9 mouse cellular contexts compared by ENCODE assay signal in the genomic region with DNA sequence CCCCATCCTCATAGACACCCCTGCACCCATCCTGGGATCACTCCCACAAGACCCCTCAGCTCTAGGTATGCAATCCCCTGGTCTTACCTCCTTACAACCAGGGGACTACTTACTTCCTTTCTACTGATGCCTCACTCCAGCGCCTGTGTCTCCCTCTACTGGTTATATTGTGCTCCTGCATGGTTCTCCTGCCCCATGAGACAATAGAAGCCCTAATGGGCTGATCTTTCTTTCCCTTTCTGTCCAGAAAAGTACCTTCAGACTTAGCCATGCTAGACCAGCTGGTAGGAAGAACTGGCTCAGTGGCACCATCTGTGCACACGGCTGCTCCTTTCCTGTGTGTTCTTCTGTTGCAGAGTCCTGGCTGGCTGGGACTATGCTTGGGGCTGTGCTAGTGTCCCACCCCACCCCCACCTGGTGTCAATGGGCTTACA. TPM values are rescaled to one million over a fixed set of nuclear protein-coding genes. Genes with fewer than 3 reads are reported as not detected.
DNase-seq lines count a peak whose midpoint lies in the region; ATAC-seq and TF ChIP-seq lines count a peak whose summit lies in the region.
"Had no signal": no experiment of that assay in that cellular context is flagged by ENCODE, and none has a peak within 500 bp of the region (broad histone marks: within the 10 kb centered on the region; RNA-seq: fewer than 3 reads in every experiment).

No protein-coding gene starts in this region.

- no peaks in the 10 kb centered on the region for H3K9me3 ChIP-seq in hindbrain, embryonic 11.5 days (ENCODE audit: control insufficient read depth, low read length)
- no peaks in the 10 kb centered on the region for H3K9me3 ChIP-seq in hindbrain, embryonic 13.5 days
- peaks cover 22% of the 10 kb centered on the region for H3K9me3 ChIP-seq in CH12.LX (replicated peaks; ENCODE audit: low read length)
- no peaks in the 10 kb centered on the region for H3K9me3 ChIP-seq in liver, embryonic 14.5 days (ENCODE audit: control insufficient read depth, low read length)
- H3K9me3 ChIP-seq: liver, embryonic 15.5 days had no signal

- H3K9ac ChIP-seq in hindbrain, embryonic 11.5 days (ENCODE audit: low read depth, low read length): no peak overlapping the region
- H3K9ac ChIP-seq in hindbrain, embryonic 13.5 days: no peak overlapping the region
- no peak overlapping the region for H3K9ac ChIP-seq in CH12.LX (ENCODE audit: insufficient read depth, low read depth)
- no peak overlapping the region for H3K9ac ChIP-seq in liver, embryonic 14.5 days (replicated peaks)
- H3K9ac ChIP-seq: liver, embryonic 15.5 days had no signal

- in situ Hi-C loops in CH12.LX (cut with MboI; ENCODE audit: low pct_ligation_motif_present, low pct_unique_long_range_greater_than_20kb, low sequenced_read_pairs): loop anchor here (5.0 kb wide), 1 partner anchor 198 kb away; no protein-coding TSS in a partner anchor

- dilution Hi-C loops in CH12.LX (cut with MboI; ENCODE audit: extremely low pct_ligation_motif_present, extremely low pct_unique_long_range_greater_than_20kb, low sequenced_read_pairs): no loop called here

- DNase-seq in hindbrain, embryonic 11.5 days (ENCODE audit: low spot score): peak; percentile 77
- DNase-seq in CH12.LX (ENCODE audit: extremely low read depth) (peak; percentile 89), adipocyte (ENCODE audit: low spot score) (peak; percentile 32)
- DNase-seq in liver, embryonic 14.5 days (ENCODE audit: low read depth in 3 of 3, low spot score in 3 of 3): no peak
- peak; percentile 38 for DNase-seq in retina, postnatal 7 days (ENCODE audit: low read depth, low spot score)
- DNase-seq in ovary, postnatal 10 days (ENCODE audit: low spot score): no peak

- peak; percentile 55; the same call in 1 of the 2 replicates for ATAC-seq in hindbrain, embryonic 11.5 days (ENCODE audit: low FRiP score)
- no peak for ATAC-seq in hindbrain, embryonic 13.5 days (ENCODE audit: low FRiP score)
- peak; percentile 83 to 86 for ATAC-seq in hematopoietic stem cell, adult 5-6 weeks (replicated peaks in 1 of 2; ENCODE audit: insufficient read depth in 1 of 2, low FRiP score in 2 of 2, low TSS enrichment in 1 of 2, low read depth in 1 of 2, poor library complexity in 2 of 2, severe bottlenecking in 2 of 2)
- 0 out of 2 replicates have a peak, but pooled peaks have one; percentile 11 for ATAC-seq in liver, embryonic 14.5 days (ENCODE audit: insufficient read depth)

- no peak for TF ChIP-seq EP300 in CH12.LX (IDR thresholded peaks at IDR 0.05; ENCODE audit: low read length)
- TF ChIP-seq EP300 in liver, embryonic 14.5 days (IDR thresholded peaks at IDR 0.05; ENCODE audit: low read depth): no peak

- H3K27ac ChIP-seq in hindbrain, embryonic 11.5 days (ENCODE audit: low read depth, low read length): no peak overlapping the region
- H3K27ac ChIP-seq in hindbrain, embryonic 13.5 days: no peak overlapping the region
- peak overlapping the region; percentile 21; the same call in 1 of the 2 replicates for H3K27ac ChIP-seq in CH12.LX (ENCODE audit: insufficient read depth, low read depth)
- H3K27ac ChIP-seq in liver, embryonic 14.5 days: no peak overlapping the region
- H3K27ac ChIP-seq: liver, embryonic 15.5 days had no signal

- no peaks in the 10 kb centered on the region for H3K4me1 ChIP-seq in hindbrain, embryonic 11.5 days (replicated peaks; ENCODE audit: control insufficient read depth, insufficient read depth, low read length)
- peaks cover 8% of the 10 kb centered on the region; the same call in 1 of the 2 replicates for H3K4me1 ChIP-seq in hindbrain, embryonic 13.5 days (replicated peaks)
- peaks cover 20 to 77% of the 10 kb centered on the region in 2 experiments for H3K4me1 ChIP-seq in CH12.LX (ENCODE audit: control insufficient read depth in 1 of 2, insufficient read depth in 2 of 2)
- no peaks in the 10 kb centered on the region for H3K4me1 ChIP-seq in liver, embryonic 14.5 days (replicated peaks; ENCODE audit: control insufficient read depth in 2 of 2, insufficient read depth in 2 of 2, low read length in 1 of 2)
- H3K4me1 ChIP-seq: liver, embryonic 15.5 days had no signal

- TF ChIP-seq POLR2A in CH12.LX (IDR thresholded peaks at IDR 0.05; ENCODE audit: low read depth, low read length): 0 out of 2 replicates have a peak, but pooled peaks have one; percentile 13

- H3K4me2 ChIP-seq in hindbrain, embryonic 11.5 days (replicated peaks; ENCODE audit: low read depth, low read length): no peak overlapping the region
- no peak overlapping the region for H3K4me2 ChIP-seq in hindbrain, embryonic 13.5 days
- no peak overlapping the region for H3K4me2 ChIP-seq in CH12.LX (ENCODE audit: insufficient read depth, low read depth, poor library complexity, severe bottlenecking)
- H3K4me2 ChIP-seq in liver, embryonic 14.5 days (ENCODE audit: low read depth): no peak overlapping the region
- H3K4me2 ChIP-seq: liver, embryonic 15.5 days had no signal

- H3K27me3 ChIP-seq in hindbrain, embryonic 11.5 days (ENCODE audit: control insufficient read depth, insufficient read depth, low read length): no peaks in the 10 kb centered on the region; the same call in 1 of the 2 replicates
- H3K27me3 ChIP-seq in hindbrain, embryonic 13.5 days: no peaks in the 10 kb centered on the region
- no peaks in the 10 kb centered on the region for H3K27me3 ChIP-seq in CH12.LX (replicated peaks)
- H3K27me3 ChIP-seq in liver, embryonic 14.5 days (ENCODE audit: control insufficient read depth, insufficient read depth, low read length): no peaks in the 10 kb centered on the region
- H3K27me3 ChIP-seq: liver, embryonic 15.5 days had no signal

- no peak overlapping the region for H3K4me3 ChIP-seq in hindbrain, embryonic 11.5 days (ENCODE audit: low read depth, low read length)
- H3K4me3 ChIP-seq in hindbrain, embryonic 13.5 days: no peak overlapping the region
- H3K4me3 ChIP-seq in CH12.LX (replicated peaks in 1 of 3; ENCODE audit: low read depth in 2 of 3, low read length in 2 of 3, poor library complexity in 1 of 3): no peak overlapping the region
- no peak overlapping the region for H3K4me3 ChIP-seq in liver, embryonic 14.5 days (ENCODE audit: insufficient read depth in 1 of 2, low read depth in 2 of 2, low read length in 2 of 2)
- H3K4me3 ChIP-seq: liver, embryonic 15.5 days had no signal

- TF ChIP-seq RAD21 in CH12.LX (IDR thresholded peaks at IDR 0.05; ENCODE audit: low read depth, low read length): peak; percentile 92

- peaks cover 26% of the 10 kb centered on the region for H3K79me2 ChIP-seq in CH12.LX (replicated peaks; ENCODE audit: control insufficient read depth, extremely low read depth, insufficient read depth, poor library complexity, severe bottlenecking)

- no peaks in the 10 kb centered on the region for H3K36me3 ChIP-seq in hindbrain, embryonic 11.5 days (ENCODE audit: control insufficient read depth, insufficient read depth, low read length)
- H3K36me3 ChIP-seq in hindbrain, embryonic 13.5 days: peaks cover 3% of the 10 kb centered on the region; the same call in 1 of the 2 replicates
- peaks cover 85 to 97% of the 10 kb centered on the region in 2 experiments for H3K36me3 ChIP-seq in CH12.LX (replicated peaks in 1 of 2; ENCODE audit: control insufficient read depth in 1 of 2, insufficient read depth in 1 of 2, low read length in 1 of 2)
- H3K36me3 ChIP-seq in liver, embryonic 14.5 days (replicated peaks; ENCODE audit: control insufficient read depth, insufficient read depth, low read depth): no peaks in the 10 kb centered on the region
- H3K36me3 ChIP-seq: liver, embryonic 15.5 days had no signal

- peak; percentile 86 to 87 for TF ChIP-seq CTCF in CH12.LX (conservative IDR thresholded peaks at IDR 0.05 in 1 of 2, IDR thresholded peaks at IDR 0.05 in 1 of 2; ENCODE audit: low read depth in 2 of 2, low read length in 2 of 2)
- peak; percentile 75 for TF ChIP-seq CTCF in liver, embryonic 14.5 days (IDR thresholded peaks at IDR 0.05; ENCODE audit: low read depth)

- 17% methylated on average over 2 of the region's 2 CpGs for whole genome bisulfite sequencing in hindbrain, embryonic 11.5 days
- WGBS in hindbrain, embryonic 13.5 days: 16% methylated on average over 2 of the region's 2 CpGs
- WGBS in liver, embryonic 14.5 days (ENCODE audit: insufficient replicate concordance): 7% methylated on average over 2 of the region's 2 CpGs

TF ChIP-seq in CH12.LX, 34 proteins besides CTCF, POLR2A, EP300 and RAD21 (continues in another document):
- TF ChIP-seq ETS1 (conservative IDR thresholded peaks at IDR 0.05; ENCODE audit: low read depth, low read length): peak; percentile 74
- TF ChIP-seq ELF1 (IDR thresholded peaks at IDR 0.05; ENCODE audit: low read depth, low read length): peak; percentile 32; the same call in 1 of the 2 replicates
- no peak for TF ChIP-seq NELFE (IDR thresholded peaks at IDR 0.05; ENCODE audit: low read depth, low read length)
- peak; percentile 41; the same call in 1 of the 2 replicates for TF ChIP-seq IRF4 (IDR thresholded peaks at IDR 0.05; ENCODE audit: low read depth, low read length)
- TF ChIP-seq RCOR1 (conservative IDR thresholded peaks at IDR 0.05; ENCODE audit: low read depth, low read length): no peak
- no peak for TF ChIP-seq JUN (IDR thresholded peaks at IDR 0.05; ENCODE audit: insufficient read depth, low read depth, low read length)
- TF ChIP-seq KAT2A (IDR thresholded peaks at IDR 0.05; ENCODE audit: insufficient replicate concordance, low read length): no peak
- TF ChIP-seq MAFK (IDR thresholded peaks at IDR 0.05; ENCODE audit: insufficient replicate concordance, low read length): no peak
- TF ChIP-seq USF1 (IDR thresholded peaks at IDR 0.05; ENCODE audit: low read depth, low read length): no peak

RNA-seq across cellular contexts. Expression of a gene that starts 22.8 kb away (rescaled TPM):
- polyA plus RNA-seq in hindbrain, embryonic 11.5 days (2014; fragmentation: Nextera tagmentation; extraction: Ambion mirVana): 37.8 and 38.3 TPM in 2 replicates
- 9.7 and 11.0 TPM in 2 replicates for polyA plus RNA-seq in hindbrain, embryonic 13.5 days (2015; fragmentation: Nextera tagmentation; extraction: Ambion mirVana)
- total RNA-seq in CH12.LX (2012; rRNA removed) (12.2 and 14.1 TPM in 2 replicates), CH12.LX (2014; rRNA removed) (16.1 and 19.8 TPM in 2 replicates)
- 12.4 and 15.5 TPM in 2 replicates for polyA plus RNA-seq in CH12.LX (2012; ENCODE audit: insufficient read length, low read depth)
- total RNA-seq in hematopoietic stem cell, adult 5-6 weeks (2017): 3.5 and 6.6 TPM in 2 replicates
- 11.6 and 12.4 TPM in 2 replicates for polyA plus RNA-seq in liver, embryonic 14.5 days (2012; rRNA removed)
- 11.2 and 13.7 TPM in 2 replicates for polyA plus RNA-seq in liver, embryonic 14.5 days (2014; fragmentation: Nextera tagmentation; extraction: Ambion mirVana)

RNA-seq across cellular contexts. Expression of a gene that starts 49.5 kb away (rescaled TPM):
- polyA plus RNA-seq in hindbrain, embryonic 11.5 days (2014; fragmentation: Nextera tagmentation; extraction: Ambion mirVana): 14.8 and 15.4 TPM in 2 replicates
- polyA plus RNA-seq in hindbrain, embryonic 13.5 days (2015; fragmentation: Nextera tagmentation; extraction: Ambion mirVana): 13.3 and 15.4 TPM in 2 replicates
- total RNA-seq in CH12.LX (2012; rRNA removed) (23.7 and 25.3 TPM in 2 replicates), CH12.LX (2014; rRNA removed) (19.7 and 20.2 TPM in 2 replicates)
- polyA plus RNA-seq in CH12.LX (2012; ENCODE audit: insufficient read length, low read depth): 16.7 and 20.2 TPM in 2 replicates
- 13.1 and 23.1 TPM in 2 replicates for total RNA-seq in hematopoietic stem cell, adult 5-6 weeks (2017)
- 4.4 and 4.6 TPM in 2 replicates for polyA plus RNA-seq in liver, embryonic 14.5 days (2012; rRNA removed)
- polyA plus RNA-seq in liver, embryonic 14.5 days (2014; fragmentation: Nextera tagmentation; extraction: Ambion mirVana): 3.2 and 3.9 TPM in 2 replicates

Comparison
In these comparisons a context has a peak if more than half of its experiments do, and no peak if none do; other contexts are left out.
1. DNase-seq: peak in hindbrain, embryonic 11.5 days (single experiment), CH12.LX (single experiment), adipocyte (single experiment) and retina, postnatal 7 days (single experiment); none in liver, embryonic 14.5 days (0 of 3) and ovary, postnatal 10 days (single experiment).